ENCODE assay signal across 12 mouse cellular contexts in genomic region chr5:131574469-131575085, GRCm38 (mm10).
DNase-seq lines count a peak whose midpoint lies in the region; ATAC-seq lines count a peak whose summit lies in the region.
"Had no signal": no experiment of that assay in that cellular context is flagged by ENCODE, and none has a peak within 500 bp of the region (broad histone marks: within the 10 kb centered on the region; RNA-seq: fewer than 3 reads in every experiment).

No protein-coding gene starts in this region.

- peaks cover 17% of the 10 kb centered on the region for H3K4me1 ChIP-seq in neural tube, embryonic 11.5 days (ENCODE audit: control insufficient read depth, insufficient read depth, low read length)
- H3K4me1 ChIP-seq in hindbrain, embryonic 11.5 days (replicated peaks; ENCODE audit: control insufficient read depth, insufficient read depth, low read length), result peaks cover 10% of the 10 kb centered on the region
- peaks cover 30% of the 10 kb centered on the region for H3K4me1 ChIP-seq in midbrain, embryonic 15.5 days
- H3K4me1 ChIP-seq: megakaryocyte, embryonic 14.5 days had no signal

- ATAC-seq in neural tube, embryonic 11.5 days (ENCODE audit: insufficient read depth, low FRiP score, low TSS enrichment), result peak; percentile 21; the same call in 1 of the 2 replicates
- ATAC-seq in hindbrain, embryonic 11.5 days (ENCODE audit: low FRiP score), result peak; percentile 54
- ATAC-seq in midbrain, embryonic 15.5 days (replicated peaks), result peak; percentile 16; the same call in 1 of the 2 replicates

- 0 out of 2 replicates have a peak overlapping the region, but pooled peaks have one; percentile 46 for H3K27ac ChIP-seq in neural tube, embryonic 11.5 days (ENCODE audit: low read depth, low read length)
- peak overlapping the region; percentile 71 for H3K27ac ChIP-seq in hindbrain, embryonic 11.5 days (ENCODE audit: low read depth, low read length)
- peak overlapping the region; percentile 50 for H3K27ac ChIP-seq in midbrain, embryonic 15.5 days

- no peak overlapping the region for H3K4me3 ChIP-seq in neural tube, embryonic 11.5 days (ENCODE audit: low read depth, low read length)
- H3K4me3 ChIP-seq in hindbrain, embryonic 11.5 days (ENCODE audit: low read depth, low read length), result no peak overlapping the region
- H3K4me3 ChIP-seq in midbrain, embryonic 15.5 days, result no peak overlapping the region
- H3K4me3 ChIP-seq: megakaryocyte, embryonic 14.5 days; stomach, embryonic 15.5 days had no signal

- no peak overlapping the region for H3K9ac ChIP-seq in neural tube, embryonic 11.5 days (ENCODE audit: low read length)
- H3K9ac ChIP-seq in hindbrain, embryonic 11.5 days (ENCODE audit: low read depth, low read length), result no peak overlapping the region
- H3K9ac ChIP-seq in midbrain, embryonic 15.5 days, result peak overlapping the region; percentile 4; the same call in 1 of the 2 replicates
- H3K9ac ChIP-seq: stomach, embryonic 15.5 days had no signal

- peaks cover 3% of the 10 kb centered on the region for H3K27me3 ChIP-seq in neural tube, embryonic 11.5 days (ENCODE audit: control insufficient read depth, insufficient read depth, low read length)
- H3K27me3 ChIP-seq in hindbrain, embryonic 11.5 days (ENCODE audit: control insufficient read depth, insufficient read depth, low read length), result peaks cover 5% of the 10 kb centered on the region
- H3K27me3 ChIP-seq in midbrain, embryonic 15.5 days (replicated peaks), result no peaks in the 10 kb centered on the region
- H3K27me3 ChIP-seq: stomach, embryonic 15.5 days had no signal

- H3K4me2 ChIP-seq in neural tube, embryonic 11.5 days (ENCODE audit: low read depth), result no peak overlapping the region; the same call in 1 of the 2 replicates
- H3K4me2 ChIP-seq in hindbrain, embryonic 11.5 days (replicated peaks; ENCODE audit: low read depth, low read length), result peak overlapping the region; percentile 11; the same call in 1 of the 2 replicates
- peak overlapping the region; percentile 8; the same call in 1 of the 2 replicates for H3K4me2 ChIP-seq in midbrain, embryonic 15.5 days
- H3K4me2 ChIP-seq: stomach, embryonic 15.5 days had no signal

- H3K9me3 ChIP-seq in neural tube, embryonic 11.5 days (ENCODE audit: control insufficient read depth, low read length), result no peaks in the 10 kb centered on the region
- no peaks in the 10 kb centered on the region for H3K9me3 ChIP-seq in hindbrain, embryonic 11.5 days (ENCODE audit: control insufficient read depth, low read length)
- H3K9me3 ChIP-seq in midbrain, embryonic 15.5 days, result no peaks in the 10 kb centered on the region
- H3K9me3 ChIP-seq: stomach, embryonic 15.5 days had no signal

- no peak for DNase-seq in neural tube, embryonic 11.5 days (ENCODE audit: low spot score)
- no peak for DNase-seq in neural tube, embryonic 10.5 days (ENCODE audit: extremely low spot score, low spot score)
- peak; percentile 30 for DNase-seq in hindbrain, embryonic 11.5 days (ENCODE audit: low spot score)
- DNase-seq in thymus, adult 18-20 months, result no peak
- DNase-seq in lung, adult 18-20 months, result no peak
- DNase-seq in left cerebral cortex, adult 18-20 months (ENCODE audit: low spot score in 2 of 2), result no peak
- DNase-seq: kidney, adult 8-10 months; right cerebral cortex, postnatal 4 days; thymus, postnatal 25 days had no signal

- WGBS in neural tube, embryonic 11.5 days, result 54% methylated on average over 16 of the region's 16 CpGs
- 57% methylated on average over 16 of the region's 16 CpGs for WGBS in hindbrain, embryonic 11.5 days
- WGBS in midbrain, embryonic 15.5 days, result 34% methylated on average over 16 of the region's 16 CpGs

- no peaks in the 10 kb centered on the region for H3K36me3 ChIP-seq in neural tube, embryonic 11.5 days (ENCODE audit: control insufficient read depth, insufficient read depth, low read length)
- H3K36me3 ChIP-seq in hindbrain, embryonic 11.5 days (ENCODE audit: control insufficient read depth, insufficient read depth, low read length), result no peaks in the 10 kb centered on the region
- no peaks in the 10 kb centered on the region for H3K36me3 ChIP-seq in midbrain, embryonic 15.5 days (replicated peaks)
- H3K36me3 ChIP-seq: stomach, embryonic 15.5 days had no signal
